Mouse (Mus musculus): ENCODE measurements around the gene Cc2d1b. TPM values are rescaled to one million over a fixed set of nuclear protein-coding genes. Genes with fewer than 3 reads are reported as not detected.

Gene Cc2d1b
- 110 TPM for polyA plus RNA-seq (2017; shearing (Covaris generic))

DNA sequence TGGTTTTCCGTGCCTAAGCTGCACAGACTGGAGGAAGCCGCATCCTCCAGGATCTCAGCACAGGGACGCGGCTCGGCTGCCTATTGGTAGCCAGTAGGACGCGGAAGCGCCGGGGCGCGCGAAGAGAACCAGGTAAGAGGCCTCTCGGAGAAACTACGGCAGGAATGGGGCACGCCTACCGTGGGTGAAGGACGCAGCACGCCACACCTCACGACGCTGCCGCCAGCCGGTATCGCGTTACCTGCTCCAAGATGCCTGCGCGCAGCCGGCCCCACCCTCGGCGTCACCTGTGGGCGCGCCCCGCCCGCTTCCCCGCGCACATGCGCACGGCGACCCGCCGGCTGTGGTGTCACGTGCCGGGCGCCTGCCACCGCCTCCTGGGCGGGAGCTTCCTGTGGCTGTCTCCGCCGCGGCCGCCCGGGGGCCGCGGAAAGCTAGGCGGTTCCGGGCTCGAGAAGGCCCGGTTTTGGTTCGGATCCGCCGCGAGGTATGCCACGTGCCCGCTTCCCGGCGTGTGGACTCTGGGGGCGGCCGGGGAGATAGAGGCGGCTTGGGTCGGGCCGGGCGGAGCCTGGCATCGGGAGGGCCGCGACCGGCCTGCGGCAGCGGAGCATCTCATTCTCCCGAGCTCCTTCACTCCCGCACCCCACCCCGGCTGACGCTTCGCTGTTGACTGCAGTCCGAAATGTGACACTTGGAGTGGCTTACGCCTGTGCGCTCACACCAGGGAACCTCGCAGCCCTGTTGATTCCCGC, at the start of gene Cc2d1b:
Cc2d1b (plus strand) TSS at position 354 of the 755 bp plus-strand sequence.

GRCm38 (mm10) chr4:108578840-108579742, 40.6 kb upstream of the Cc2d1b start, which contains the start of the genes Prpf38a and Orc1:
Gene Prpf38a (minus strand): TSS chr4:108579336.
Gene Orc1 (plus strand): TSS chr4:108579423.

Other genes starting within 250 kb of the Cc2d1b start
- not detected for gene Shisal2a, start 236.6 kb upstream of the Cc2d1b start, polyA plus RNA-seq (2017; shearing (Covaris generic))
- 6.2 TPM for gene Gpx7, start 213.0 kb upstream of the Cc2d1b start, polyA plus RNA-seq (2017; shearing (Covaris generic))
- 48.9 TPM for gene Tut4, start 160.5 kb upstream of the Cc2d1b start, polyA plus RNA-seq (2017; shearing (Covaris generic))
- gene Prpf38a, start 40.6 kb upstream of the Cc2d1b start, polyA plus RNA-seq (2017; shearing (Covaris generic)) = 68.7 TPM
- 2.7 TPM for gene Orc1, start 40.5 kb upstream of the Cc2d1b start, polyA plus RNA-seq (2017; shearing (Covaris generic))
- gene 3110021N24Rik, start 99.7 kb downstream of the Cc2d1b start, polyA plus RNA-seq (2017; shearing (Covaris generic)) = not detected
- 0.21 TPM for gene Zfyve9, start 160.9 kb downstream of the Cc2d1b start, polyA plus RNA-seq (2017; shearing (Covaris generic))
- gene Btf3l4, start 213.7 kb downstream of the Cc2d1b start, polyA plus RNA-seq (2017; shearing (Covaris generic)) = 58.6 TPM
- gene Txndc12, start 214.7 kb downstream of the Cc2d1b start, polyA plus RNA-seq (2017; shearing (Covaris generic)) = 32.1 TPM
- 28.8 TPM for gene Kti12, start 227.8 kb downstream of the Cc2d1b start, polyA plus RNA-seq (2017; shearing (Covaris generic))
- gene A730015C16Rik, start 228.7 kb downstream of the Cc2d1b start, polyA plus RNA-seq (2017; shearing (Covaris generic)) = 0.63 TPM

All from inflammation-experienced regulatory T-cells, adult 16 weeks (primary cell).